ENCODE assay signal across 25 mouse cellular contexts in genomic region chr2:12226367-12226766, GRCm38 (mm10).
"Had no signal": no experiment of that assay in that cellular context is flagged by ENCODE, and none has a peak within 500 bp of the region (broad histone marks: within the 10 kb centered on the region; RNA-seq: fewer than 3 reads in every experiment).

No protein-coding gene starts in this region.

- H3K9me3 ChIP-seq: limb, embryonic 10.5 days; limb, embryonic 13.5 days; liver, embryonic 12.5 days; liver, embryonic 15.5 days; lung, embryonic 15.5 days; megakaryocyte, embryonic 14.5 days; midbrain, embryonic 10.5 days; midbrain, embryonic 13.5 days; neural tube, embryonic 13.5 days had no signal

- ATAC-seq: liver, embryonic 12.5 days; midbrain, embryonic 13.5 days; midbrain, embryonic 16.5 days had no signal

- DNase-seq: kidney, postnatal 25 days; layer of hippocampus, adult 9-11 months; liver; lung, adult 18-20 months; lung, postnatal 10 days; lung, postnatal 36 days; retina, postnatal 1 day; right cerebral cortex, postnatal 25 days; spleen, adult 18-20 months; thymus, adult 2 months; thymus, postnatal 14 days; thymus, postnatal 4 days had no signal

- H3K36me3 ChIP-seq: limb, embryonic 10.5 days; limb, embryonic 13.5 days; liver, embryonic 12.5 days; liver, embryonic 15.5 days; midbrain, embryonic 10.5 days; midbrain, embryonic 13.5 days; neural tube, embryonic 13.5 days had no signal

- H3K4me2 ChIP-seq: limb, embryonic 13.5 days; liver, embryonic 12.5 days; liver, embryonic 15.5 days; lung, embryonic 15.5 days; midbrain, embryonic 13.5 days; neural tube, embryonic 13.5 days had no signal

- H3K27ac ChIP-seq: kidney, postnatal 0 days; layer of hippocampus, adult 2 months; limb, embryonic 10.5 days; limb, embryonic 13.5 days; liver, embryonic 12.5 days; liver, embryonic 15.5 days; lung, embryonic 15.5 days; midbrain, embryonic 10.5 days; midbrain, embryonic 13.5 days; neural tube, embryonic 13.5 days had no signal

- H3K9ac ChIP-seq: limb, embryonic 13.5 days; liver, embryonic 12.5 days; liver, embryonic 15.5 days; lung, embryonic 15.5 days; midbrain, embryonic 13.5 days; neural tube, embryonic 13.5 days had no signal

- H3K27me3 ChIP-seq: limb, embryonic 13.5 days; liver, embryonic 12.5 days; liver, embryonic 15.5 days; lung, embryonic 15.5 days; megakaryocyte, embryonic 14.5 days; midbrain, embryonic 13.5 days; neural tube, embryonic 13.5 days had no signal

- H3K4me3 ChIP-seq: layer of hippocampus, adult 2 months; limb, embryonic 10.5 days; limb, embryonic 13.5 days; liver, embryonic 12.5 days; liver, embryonic 15.5 days; lung, embryonic 15.5 days; megakaryocyte, embryonic 14.5 days; midbrain, embryonic 10.5 days; midbrain, embryonic 13.5 days; myocyte; neural tube, embryonic 13.5 days had no signal

- H3K4me1 ChIP-seq: liver, embryonic 12.5 days; liver, embryonic 15.5 days; midbrain, embryonic 13.5 days; neural tube, embryonic 13.5 days had no signal
